In genomic region chr4:105423727-105424201, GRCm38 (mm10) we compare ENCODE assay signal across 11 mouse cellular contexts.
DNase-seq lines count a peak whose midpoint lies in the region; ATAC-seq and TF ChIP-seq lines count a peak whose summit lies in the region.
"Had no signal": no experiment of that assay in that cellular context is flagged by ENCODE, and none has a peak within 500 bp of the region (broad histone marks: within the 10 kb centered on the region; RNA-seq: fewer than 3 reads in every experiment).

No protein-coding gene starts in this region.

- no peak overlapping the region for H3K9ac ChIP-seq in liver, postnatal 0 days (replicated peaks)
- no peak overlapping the region for H3K9ac ChIP-seq in liver, embryonic 11.5 days (ENCODE audit: low read depth, low read length)
- H3K9ac ChIP-seq in neural tube, embryonic 15.5 days (replicated peaks): no peak overlapping the region

- ATAC-seq in liver, postnatal 0 days: no peak
- ATAC-seq in liver, embryonic 11.5 days (replicated peaks; ENCODE audit: low FRiP score): no peak
- no peak for ATAC-seq in neural tube, embryonic 15.5 days (ENCODE audit: low FRiP score)
- ATAC-seq: intestine, embryonic 16.5 days had no signal

- no peak overlapping the region for H3K27ac ChIP-seq in liver, postnatal 0 days (ENCODE audit: low read depth)
- no peak overlapping the region for H3K27ac ChIP-seq in liver, embryonic 11.5 days (ENCODE audit: low read depth, low read length)
- H3K27ac ChIP-seq in neural tube, embryonic 15.5 days (replicated peaks): no peak overlapping the region

- no peak for TF ChIP-seq CTCF in liver, postnatal 0 days (IDR thresholded peaks at IDR 0.05; ENCODE audit: low read depth)

- no peaks in the 10 kb centered on the region for H3K36me3 ChIP-seq in liver, postnatal 0 days (replicated peaks; ENCODE audit: insufficient read depth, low read length)
- no peaks in the 10 kb centered on the region for H3K36me3 ChIP-seq in liver, embryonic 11.5 days (ENCODE audit: control insufficient read depth, insufficient read depth, low read length)
- no peaks in the 10 kb centered on the region for H3K36me3 ChIP-seq in neural tube, embryonic 15.5 days

- H3K9me3 ChIP-seq in liver, postnatal 0 days (ENCODE audit: low read length): no peaks in the 10 kb centered on the region
- H3K9me3 ChIP-seq in liver, embryonic 11.5 days (ENCODE audit: control insufficient read depth, low read length): no peaks in the 10 kb centered on the region
- H3K9me3 ChIP-seq in neural tube, embryonic 15.5 days (replicated peaks): no peaks in the 10 kb centered on the region

- 0 out of 2 replicates have a peak, but pooled peaks have one; percentile 11 for TF ChIP-seq EP300 in liver, postnatal 0 days (IDR thresholded peaks at IDR 0.05; ENCODE audit: low read depth)

- H3K4me3 ChIP-seq in liver, postnatal 0 days (ENCODE audit: low read depth, low read length): no peak overlapping the region
- no peak overlapping the region for H3K4me3 ChIP-seq in liver, embryonic 11.5 days (ENCODE audit: low read depth, low read length)
- no peak overlapping the region for H3K4me3 ChIP-seq in neural tube, embryonic 15.5 days (replicated peaks)

- no peaks in the 10 kb centered on the region for H3K4me1 ChIP-seq in liver, postnatal 0 days (ENCODE audit: insufficient read depth)
- H3K4me1 ChIP-seq in liver, embryonic 11.5 days (replicated peaks; ENCODE audit: control insufficient read depth, insufficient read depth, low read length): no peaks in the 10 kb centered on the region
- H3K4me1 ChIP-seq in neural tube, embryonic 15.5 days: no peaks in the 10 kb centered on the region

- DNase-seq in liver, postnatal 0 days: no peak
- DNase-seq in liver, embryonic 11.5 days (ENCODE audit: low spot score): no peak
- peak; percentile 78 for DNase-seq in ZHBTc4 (ENCODE audit: low read depth, low spot score)
- peak; percentile 48 to 78 for DNase-seq in heart, adult 9 months (ENCODE audit: low spot score in 2 of 2)
- peak; percentile 41 to 65 for DNase-seq in kidney, postnatal 36 days
- no peak for DNase-seq in retina, embryonic 14.5 days (ENCODE audit: low spot score)
- DNase-seq: cerebellum, adult 9-10 months; lung, adult 18-20 months; retina, postnatal 1 day had no signal

- no peaks in the 10 kb centered on the region for H3K27me3 ChIP-seq in liver, postnatal 0 days (ENCODE audit: insufficient read depth, low read length)
- H3K27me3 ChIP-seq in liver, embryonic 11.5 days (replicated peaks; ENCODE audit: control insufficient read depth, insufficient read depth, low read length): no peaks in the 10 kb centered on the region
- no peaks in the 10 kb centered on the region for H3K27me3 ChIP-seq in neural tube, embryonic 15.5 days (replicated peaks)

- no peak overlapping the region for H3K4me2 ChIP-seq in liver, postnatal 0 days (ENCODE audit: low read depth, low read length)
- H3K4me2 ChIP-seq in liver, embryonic 11.5 days: no peak overlapping the region
- H3K4me2 ChIP-seq in neural tube, embryonic 15.5 days: no peak overlapping the region

- 44% methylated on average over 3 of the region's 3 CpGs for WGBS in liver, postnatal 0 days (ENCODE audit: insufficient replicate concordance)
- WGBS in liver, embryonic 11.5 days: 71% methylated on average over 3 of the region's 3 CpGs
- WGBS in neural tube, embryonic 15.5 days: 84% methylated on average over 3 of the region's 3 CpGs

Comparison
In these comparisons a context has a peak if more than half of its experiments do, and no peak if none do; other contexts are left out.
1. DNase-seq: peak in ZHBTc4 (single experiment), heart, adult 9 months (2 of 2) and kidney, postnatal 36 days (2 of 2); none in liver, postnatal 0 days (single experiment), liver, embryonic 11.5 days (single experiment) and retina, embryonic 14.5 days (single experiment).